Mouse (Mus musculus): Measurements from ENCODE around the gene Foxa1. TPM values are rescaled to one million over a fixed set of nuclear protein-coding genes. Genes with fewer than 3 reads are reported as not detected.

Gene Foxa1
- polyA plus RNA-seq, 1 experiment = not detected

GRCm38 (mm10) chr12:57500246-57500645 is 46.5 kb downstream of the Foxa1 start:
- DNase-seq (ENCODE audit: extremely low spot score in 1 of 2, low spot score in 1 of 2) = no peak

GRCm38 (mm10) chr12:57496347-57497119 is 50.2 kb downstream of the Foxa1 start:
- DNase-seq (ENCODE audit: extremely low spot score in 1 of 2, low spot score in 1 of 2) = no peak

Other genes with a start within 250 kb of the Foxa1 start
- gene Ttc6, start 17.2 kb upstream of the Foxa1 start, polyA plus RNA-seq (2012; rRNA removed) = 0.02 and 0.06 TPM in 2 replicates